Mouse (Mus musculus) CH12.LX (cell line): ENCODE data around the gene Sel1l. TPM values are rescaled to one million over a fixed set of nuclear protein-coding genes. Genes with fewer than 3 reads are reported as not detected.

Experiments used
- DNase-seq: peaks from one replicate; pipeline ENCODE4 v3.0.0-alpha.2; 2013; ENCODE audit errors: extremely low read depth
- H3K27ac ChIP-seq: 2 replicates; pipeline ENCODE4 v1.5.1; 2012; ENCODE audit warnings: low read depth, mild to moderate bottlenecking, control low read depth, moderate library complexity; ENCODE audit not compliant: insufficient read depth
- H3K27me3 ChIP-seq: replicated peaks from 2 replicates; pipeline ENCODE3; 2012; ENCODE audit warnings: inconsistent platforms
- H3K36me3 ChIP-seq, 2 experiments: replicated peaks in 1 of 2; 2 replicates each; pipeline versions ENCODE3 to v1.6.1; 2012; ENCODE audit warnings: inconsistent platforms in 1 of 2, low read length in 1 of 2, mild to moderate bottlenecking in 1 of 2, mixed read lengths in 1 of 2, moderate library complexity in 1 of 2; ENCODE audit not compliant: control insufficient read depth in 1 of 2, insufficient read depth in 1 of 2
- H3K4me1 ChIP-seq, 2 experiments: 2 replicates each; pipeline ENCODE4 v1.6.1; 2012; ENCODE audit warnings: inconsistent platforms in 1 of 2, moderate library complexity in 1 of 2; ENCODE audit not compliant: insufficient read depth in 2 of 2, control insufficient read depth in 1 of 2
- H3K4me2 ChIP-seq: 2 replicates; pipeline ENCODE4 v1.6.1; 2012; ENCODE audit warnings: low read depth, mild to moderate bottlenecking, control low read depth; ENCODE audit not compliant: poor library complexity, insufficient read depth, severe bottlenecking
- H3K4me3 ChIP-seq, 3 experiments: fragments of 150-350 bp in 1 of 3; sonication (generic) in 1 of 3; replicated peaks in 1 of 3; 2 replicates each; pipeline versions ENCODE3 to v1.5.1; 2011 to 2012; ENCODE audit warnings: low read depth in 2 of 3, low read length in 2 of 3, mild to moderate bottlenecking in 2 of 3, moderate library complexity in 2 of 3, control low read depth in 1 of 3, improper control_type of control experiment in 1 of 3, inconsistent platforms in 1 of 3, mixed read lengths in 1 of 3; ENCODE audit not compliant: poor library complexity in 1 of 3
- H3K79me2 ChIP-seq: replicated peaks from 2 replicates; pipeline ENCODE4 v1.6.1; 2012; ENCODE audit warnings: mild to moderate bottlenecking, moderate library complexity; ENCODE audit not compliant: control insufficient read depth, poor library complexity, insufficient read depth, severe bottlenecking; ENCODE audit errors: extremely low read depth
- H3K9ac ChIP-seq: 2 replicates; pipeline ENCODE4 v1.6.1; 2012; ENCODE audit warnings: low read depth, mild to moderate bottlenecking, control low read depth, moderate library complexity; ENCODE audit not compliant: insufficient read depth
- H3K9me3 ChIP-seq: replicated peaks from 2 replicates; pipeline ENCODE3; 2012; ENCODE audit warnings: low read length, inconsistent platforms, mixed read lengths
- BHLHE40 ChIP-seq: IDR thresholded peaks from 2 replicates; pipeline ENCODE4 v1.6.1; 2011; ENCODE audit warnings: mild to moderate bottlenecking, low read depth, low read length, improper control_type of control experiment
- JUN ChIP-seq: IDR thresholded peaks from 2 replicates; pipeline ENCODE4 v1.6.1; 2011; ENCODE audit warnings: low read depth, mild to moderate bottlenecking, low read length, improper control_type of control experiment, moderate library complexity; ENCODE audit not compliant: insufficient read depth
- MAZ ChIP-seq: IDR thresholded peaks from 2 replicates; pipeline ENCODE4 v1.6.1; 2012; ENCODE audit warnings: low read depth, mild to moderate bottlenecking, inconsistent platforms, low read length, improper control_type of control experiment, moderate library complexity
- NELFE ChIP-seq: IDR thresholded peaks from 2 replicates; pipeline ENCODE4 v1.6.1; 2011; ENCODE audit warnings: low read depth, low read length, improper control_type of control experiment
- NRF1 ChIP-seq: IDR thresholded peaks from 2 replicates; pipeline ENCODE4 v1.6.1; 2014; ENCODE audit warnings: low read depth, mild to moderate bottlenecking, inconsistent platforms, low read length, improper control_type of control experiment, moderate library complexity
- TCF12 ChIP-seq: IDR thresholded peaks from 2 replicates; pipeline ENCODE4 v1.6.1; 2014; ENCODE audit warnings: low read depth, mild to moderate bottlenecking, inconsistent platforms, low read length, improper control_type of control experiment
- ZNF384 ChIP-seq: IDR thresholded peaks from 2 replicates; pipeline ENCODE4 v1.6.1; 2012; ENCODE audit warnings: low read depth, low read length, improper control_type of control experiment, inconsistent platforms
- dilution Hi-C: fragments of 300-500 bp; cut with MboI; formaldehyde crosslinking; loops from 2 replicates; pipeline ENCODE4 v1.14.3; 2020; ENCODE audit warnings: low sequenced_read_pairs; ENCODE audit not compliant: extremely low pct_unique_long_range_greater_than_20kb, extremely low pct_ligation_motif_present
- in situ Hi-C: fragments of 300-500 bp; cut with MboI; formaldehyde crosslinking; loops from 3 replicates; pipeline ENCODE4 v1.14.3; 2019; ENCODE audit warnings: low sequenced_read_pairs, low pct_ligation_motif_present, low pct_unique_long_range_greater_than_20kb, mixed read lengths
- polyA plus RNA-seq: library from polyadenylated mRNA; unstranded; fragments of >175 nt; gene quantifications from 2 replicates; pipeline ENCODE4 v1.2.1, GENCODE M21; 2012; ENCODE audit warnings: low read depth; ENCODE audit not compliant: insufficient read length
- total RNA-seq, 2 experiments: library from RNA; depleted of rRNA; stranded (reverse); fragments of 300-350 nt in 1 of 2; fragments of >200 nt in 1 of 2; gene quantifications; 2 replicates each; pipeline ENCODE4 v1.2.3; 2012 to 2014

Gene Sel1l
- total and polyA plus RNA-seq, 3 experiments: 46.6 to 155 (median 84.7) TPM

DNA sequence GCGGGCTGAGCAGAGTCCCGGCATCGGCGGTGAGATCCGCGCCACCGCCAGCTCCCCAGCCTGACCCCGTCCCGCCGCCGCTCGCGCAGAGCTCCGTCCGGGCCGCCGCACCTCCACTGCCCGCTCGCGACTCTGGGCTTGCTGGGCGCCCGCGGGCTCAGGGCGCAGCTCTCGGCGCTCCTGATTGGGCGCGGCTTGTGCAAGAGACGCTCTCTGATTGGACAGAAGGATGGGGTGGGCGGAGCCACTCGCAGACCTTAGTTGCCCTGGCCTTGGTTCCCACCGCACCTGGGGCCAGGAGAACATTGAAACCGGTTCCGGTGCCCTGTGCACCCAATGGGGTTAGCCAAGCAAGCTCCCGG lies 70.0 kb downstream of the Sel1l start:
- Histone ChIP-seq H3K4me2 (no peak overlapping the region), H3K27ac (no peak overlapping the region), H3K9ac (no peak overlapping the region), H3K36me3 (no peaks in the 10 kb centered on the region), H3K4me1 (peaks cover 2 to 6% of the 10 kb centered on the region in 2 experiments; a peak in 2 of 4 replicates), H3K79me2 (no peaks in the 10 kb centered on the region), H3K4me3 (peak overlapping the region in 1 of 3 experiments; percentile 7), H3K9me3 (peaks cover 2% of the 10 kb centered on the region), H3K27me3 (peaks cover 13% of the 10 kb centered on the region)
- no peak for TF ChIP-seq BHLHE40
- TF ChIP-seq NRF1: no peak
- TF ChIP-seq MAZ: no peak
- dilution Hi-C loops (no loop called here), in situ Hi-C loops (loop anchor here (25.0 kb wide), 1 partner anchor 367 kb away; no protein-coding TSS in a partner anchor)
- no peak for DNase-seq

DNA sequence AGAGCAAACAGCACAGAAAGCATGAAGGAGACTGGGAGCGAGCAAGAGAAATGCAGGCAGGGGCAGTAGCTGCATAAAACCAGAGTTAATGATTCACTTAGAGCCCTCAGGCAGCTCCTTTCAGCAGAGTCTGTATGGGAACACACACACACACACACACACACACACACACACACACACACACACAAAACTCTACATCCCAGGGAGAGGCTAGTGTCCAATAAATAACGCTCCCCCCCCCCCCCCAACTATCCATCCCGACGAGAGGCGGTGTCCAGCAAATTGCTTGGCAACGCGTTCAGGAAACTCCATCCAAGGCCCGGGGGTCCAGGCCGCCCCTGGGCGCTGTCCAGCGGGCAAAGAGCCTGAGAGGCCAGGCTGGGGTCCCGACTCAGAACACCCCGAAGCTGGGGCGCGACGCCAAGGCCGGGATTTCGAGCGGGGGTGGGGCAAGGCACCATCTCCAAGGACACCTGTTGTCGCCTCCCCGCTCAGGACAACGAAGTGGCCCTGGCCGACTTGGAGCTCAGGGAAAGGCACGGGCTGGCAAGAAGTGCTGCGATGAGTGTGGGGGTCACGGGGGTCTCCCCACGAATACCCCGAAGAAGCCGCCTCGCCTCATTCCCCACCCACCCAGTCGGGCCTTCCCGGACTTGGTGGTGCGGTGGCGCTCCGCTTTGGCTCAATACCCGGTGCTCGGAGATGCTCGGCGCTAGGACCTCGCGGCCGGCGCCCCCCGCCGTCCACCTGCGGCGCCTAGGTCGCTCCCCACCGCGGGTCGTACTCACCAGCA lies 70.5 kb downstream of the Sel1l start:
- H3K4me3 ChIP-seq: peak overlapping the region in 1 of 3 experiments; percentile 7
- dilution Hi-C loops: no loop called here
- no peaks in the 10 kb centered on the region for H3K36me3 ChIP-seq
- no peak overlapping the region for H3K9ac ChIP-seq
- TF ChIP-seq NELFE: no peak
- TF ChIP-seq JUN: no peak
- H3K4me1 ChIP-seq: peaks cover 2 to 6% of the 10 kb centered on the region in 2 experiments; a peak in 2 of 4 replicates
- in situ Hi-C loops: loop anchor here (25.0 kb wide), 1 partner anchor 366 kb away; no protein-coding TSS in a partner anchor
- peak overlapping the region; percentile 21; the same call in 1 of the 2 replicates for H3K4me2 ChIP-seq
- no peak for DNase-seq
- H3K27ac ChIP-seq: no peak overlapping the region
- H3K79me2 ChIP-seq: no peaks in the 10 kb centered on the region
- H3K9me3 ChIP-seq: peaks cover 2% of the 10 kb centered on the region
- peaks cover 12% of the 10 kb centered on the region for H3K27me3 ChIP-seq

DNA sequence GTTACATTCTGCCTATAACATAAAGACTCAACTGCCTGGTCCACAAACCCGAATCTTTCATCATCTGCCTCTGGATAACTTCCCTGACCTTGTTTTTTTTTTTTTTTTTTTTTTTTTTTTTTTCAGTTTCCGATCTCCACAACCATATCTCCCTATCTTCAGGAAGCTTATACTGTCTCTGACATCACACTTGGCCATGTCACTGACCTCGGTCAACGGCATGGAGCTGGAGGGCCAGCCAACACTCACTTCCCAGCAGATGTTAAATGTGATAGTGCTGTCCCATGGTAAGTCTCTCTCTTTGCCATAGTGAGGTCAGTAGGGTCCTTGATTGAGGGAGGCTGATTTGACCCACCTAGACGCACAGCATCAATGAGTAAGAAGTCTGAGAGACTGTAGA lies 72.6 kb downstream of the Sel1l start:
- in situ Hi-C loops: loop anchor here (25.0 kb wide), 1 partner anchor 364 kb away; no protein-coding TSS in a partner anchor
- no peak for DNase-seq
- H3K79me2 ChIP-seq: no peaks in the 10 kb centered on the region
- no peak overlapping the region for H3K27ac ChIP-seq
- TF ChIP-seq ZNF384 (0 out of 2 replicates have a peak, but pooled peaks have one; percentile 20), TCF12 (no peak)
- H3K9ac ChIP-seq: no peak overlapping the region
- H3K27me3 ChIP-seq: peaks cover 21% of the 10 kb centered on the region
- H3K9me3 ChIP-seq: peaks cover 2% of the 10 kb centered on the region
- H3K4me1 ChIP-seq: peaks cover 2 to 6% of the 10 kb centered on the region in 2 experiments; a peak in 2 of 4 replicates
- no peaks in the 10 kb centered on the region for H3K36me3 ChIP-seq
- dilution Hi-C loops: no loop called here
- H3K4me2 ChIP-seq: no peak overlapping the region
- no peak overlapping the region for H3K4me3 ChIP-seq
